Mouse (Mus musculus): ENCODE results near the gene AI481877. TPM values are rescaled to one million over a fixed set of nuclear protein-coding genes. Genes with fewer than 3 reads are reported as not detected.

AI481877 gene
- polyA plus RNA-seq, 1 experiment = not detected

Other genes with a start within 250 kb of the AI481877 start
- 36.8 and 40.3 TPM in 2 replicates for gene Ecpas, start 226.2 kb downstream of the AI481877 start, polyA plus RNA-seq (2012; rRNA removed)
- gene Zkscan16, start 195.4 kb downstream of the AI481877 start, polyA plus RNA-seq (2012; rRNA removed) = 9.9 and 15.3 TPM in 2 replicates
- gene Ptgr1, start 151.9 kb downstream of the AI481877 start, polyA plus RNA-seq (2012; rRNA removed) = 1.1 and 1.3 TPM in 2 replicates
- 4.1 and 4.2 TPM in 2 replicates for gene Dnajc25, start 143.9 kb downstream of the AI481877 start, polyA plus RNA-seq (2012; rRNA removed)
- gene Gm20503, start 135.8 kb downstream of the AI481877 start, polyA plus RNA-seq (2012; rRNA removed) = 0.10 TPM in 1 of 2 replicates, not detected in the other
- 69.4 and 69.7 TPM in 2 replicates for gene Gng10, start 103.9 kb downstream of the AI481877 start, polyA plus RNA-seq (2012; rRNA removed)
- 63.7 TPM in 2 replicates for gene Ugcg, start 50.3 kb upstream of the AI481877 start, polyA plus RNA-seq (2012; rRNA removed)

Data from frontal cortex, adult 2 months (tissue).